Mouse (Mus musculus) ES-Bruce4 (cell line): ENCODE measurements around the gene Mettl9. TPM values are rescaled to one million over a fixed set of nuclear protein-coding genes. Genes with fewer than 3 reads are reported as not detected.
A peak's percentile ranks its signal among the peaks of the same experiment; 100 is the strongest.

Source experiments
- H3K27ac ChIP-seq: 2 replicates; pipeline ENCODE4 v1.5.1; 2012; ENCODE audit warnings: low read length, inconsistent platforms; ENCODE audit not compliant: insufficient read depth
- H3K27me3 ChIP-seq: 2 replicates; pipeline ENCODE4 v1.6.1; 2012; ENCODE audit warnings: mild to moderate bottlenecking, low read length, inconsistent platforms; ENCODE audit not compliant: control insufficient read depth, poor library complexity, insufficient read depth, severe bottlenecking
- H3K36me3 ChIP-seq: 2 replicates; pipeline ENCODE4 v1.6.1; 2012; ENCODE audit warnings: inconsistent platforms, mild to moderate bottlenecking, low read length, moderate library complexity; ENCODE audit not compliant: control insufficient read depth, poor library complexity, insufficient read depth, severe bottlenecking
- H3K4me1 ChIP-seq: one replicate; pipeline ENCODE4 v1.8.1; 2011; ENCODE audit warnings: low read length; ENCODE audit not compliant: control insufficient read depth, insufficient read depth
- H3K4me3 ChIP-seq: 2 replicates; pipeline ENCODE4 v1.5.1; 2011; ENCODE audit warnings: low read depth, mild to moderate bottlenecking, low read length
- H3K9ac ChIP-seq: 2 replicates; pipeline ENCODE4 v1.6.1; 2012; ENCODE audit warnings: low read depth, mild to moderate bottlenecking, inconsistent platforms; ENCODE audit not compliant: poor library complexity, severe bottlenecking
- H3K9me3 ChIP-seq: replicated peaks from 2 replicates; pipeline ENCODE4 v1.6.1; 2012; ENCODE audit warnings: mild to moderate bottlenecking, low read length, inconsistent platforms; ENCODE audit not compliant: control insufficient read depth, poor library complexity, insufficient read depth, severe bottlenecking
- CTCF ChIP-seq: IDR thresholded peaks from one replicate; pipeline ENCODE4 v1.8.1; 2011; ENCODE audit warnings: low read depth, low read length
- EP300 ChIP-seq: IDR thresholded peaks from 2 replicates; pipeline ENCODE4 v1.6.1; 2011; ENCODE audit warnings: low read depth, low read length; ENCODE audit not compliant: insufficient read depth
- POLR2A ChIP-seq: IDR thresholded peaks from one replicate; pipeline ENCODE4 v1.8.1; 2011; ENCODE audit warnings: low read length; ENCODE audit not compliant: insufficient read depth
- polyA plus RNA-seq: library from polyadenylated mRNA; stranded (reverse); fragments of >200 nt; gene quantifications from 2 replicates; pipeline ENCODE4 v1.2.4, GENCODE M21; 2011; ENCODE audit warnings: low read depth; ENCODE audit not compliant: missing spikeins, insufficient read depth, insufficient read length

Mettl9 gene
- polyA plus RNA-seq, 1 experiment = 85.7 TPM

DNA sequence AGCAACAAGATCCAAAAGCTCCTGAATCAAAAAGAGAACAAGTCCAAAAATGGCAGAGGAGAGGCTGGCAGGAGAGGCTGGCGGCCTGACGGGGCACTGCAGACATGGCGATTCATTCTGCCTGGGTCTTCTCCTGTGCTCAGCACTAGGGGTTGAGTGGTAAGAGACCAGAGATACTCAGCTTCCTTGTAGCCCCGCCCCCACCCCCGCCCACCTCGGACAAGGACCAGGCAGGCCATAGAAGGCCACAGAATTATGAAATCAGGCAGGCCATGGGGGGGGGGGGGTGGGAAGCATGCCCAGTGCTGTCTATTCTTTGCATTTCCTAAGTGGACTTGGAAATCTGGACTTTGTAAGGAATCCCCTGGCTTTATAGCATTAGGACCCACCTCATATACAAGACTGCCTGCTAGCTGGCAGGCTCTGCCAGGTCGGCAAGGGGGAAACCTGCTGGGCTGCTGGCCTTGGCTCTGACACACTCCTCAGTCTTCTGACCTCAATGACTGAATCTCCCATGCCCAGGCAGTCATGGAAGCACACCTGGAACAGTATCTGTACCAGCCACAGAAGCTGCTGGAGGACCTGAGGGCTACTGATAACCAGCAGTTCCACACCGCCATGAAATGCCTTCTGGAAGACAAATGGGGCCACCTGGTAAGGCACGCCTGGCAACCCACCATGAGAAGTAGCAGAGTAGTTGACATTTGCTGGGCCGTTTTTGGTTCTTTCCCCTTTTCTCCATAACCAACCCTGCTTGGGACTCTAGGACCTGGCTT lies 64.6 kb downstream of the Mettl9 start:
- no peaks in the 10 kb centered on the region for H3K9me3 ChIP-seq
- no peak overlapping the region for H3K4me3 ChIP-seq
- no peaks in the 10 kb centered on the region for H3K27me3 ChIP-seq
- no peak overlapping the region for H3K9ac ChIP-seq
- no peaks in the 10 kb centered on the region for H3K36me3 ChIP-seq
- H3K27ac ChIP-seq = no peak overlapping the region
- no peak for TF ChIP-seq EP300
- TF ChIP-seq POLR2A = no peak
- no peak for TF ChIP-seq CTCF
- H3K4me1 ChIP-seq = no peaks in the 10 kb centered on the region

DNA sequence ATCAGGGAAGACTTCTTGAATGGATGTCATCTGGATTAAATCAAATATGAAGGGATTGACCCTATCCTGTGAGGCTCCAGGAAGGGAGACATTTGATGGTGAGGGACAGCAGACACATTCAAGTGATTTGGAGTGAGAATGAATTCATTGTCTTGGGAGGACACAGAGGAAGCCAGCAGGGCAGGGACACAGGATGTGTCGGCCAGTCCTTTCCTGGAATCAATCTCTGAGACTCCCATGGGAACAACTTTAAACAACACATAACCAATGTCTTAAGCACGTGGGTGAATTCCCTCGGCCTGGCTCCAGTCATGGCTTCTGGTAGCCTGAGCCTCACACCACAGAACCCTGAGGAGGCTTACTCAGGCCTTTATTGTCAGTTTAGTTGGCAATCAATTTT lies 73.6 kb downstream of the Mettl9 start:
- Histone ChIP-seq H3K9ac (no peak overlapping the region), H3K36me3 (no peaks in the 10 kb centered on the region), H3K27ac (no peak overlapping the region), H3K9me3 (no peaks in the 10 kb centered on the region), H3K4me1 (no peaks in the 10 kb centered on the region), H3K4me3 (no peak overlapping the region), H3K27me3 (no peaks in the 10 kb centered on the region)
- TF ChIP-seq POLR2A (no peak), CTCF (no peak), EP300 (no peak)

DNA sequence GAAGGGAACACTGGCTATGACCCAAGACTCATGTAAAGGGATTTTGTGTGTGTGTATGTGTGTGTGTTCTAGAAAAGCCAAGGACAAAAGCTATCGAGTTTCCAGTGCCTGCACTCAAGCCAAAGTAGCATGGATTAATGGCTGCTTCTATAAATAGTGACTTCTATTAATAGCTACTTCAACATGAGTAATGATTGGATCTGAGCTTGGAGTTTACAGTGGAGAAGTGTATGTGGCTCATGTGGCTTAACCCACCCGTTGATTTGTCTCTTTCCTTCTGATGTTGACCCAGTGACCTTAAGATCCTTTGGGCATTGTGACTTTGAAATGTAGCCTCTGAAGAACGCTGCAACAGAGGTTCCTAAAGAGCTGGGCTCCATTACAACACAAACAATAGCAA lies 77.1 kb downstream of the Mettl9 start:
- no peak overlapping the region for H3K9ac ChIP-seq
- H3K4me1 ChIP-seq = no peaks in the 10 kb centered on the region
- TF ChIP-seq POLR2A = no peak
- no peak for TF ChIP-seq EP300
- TF ChIP-seq CTCF = no peak
- no peaks in the 10 kb centered on the region for H3K9me3 ChIP-seq
- no peak overlapping the region for H3K4me3 ChIP-seq
- H3K27ac ChIP-seq = no peak overlapping the region
- H3K36me3 ChIP-seq = no peaks in the 10 kb centered on the region
- no peaks in the 10 kb centered on the region for H3K27me3 ChIP-seq

DNA sequence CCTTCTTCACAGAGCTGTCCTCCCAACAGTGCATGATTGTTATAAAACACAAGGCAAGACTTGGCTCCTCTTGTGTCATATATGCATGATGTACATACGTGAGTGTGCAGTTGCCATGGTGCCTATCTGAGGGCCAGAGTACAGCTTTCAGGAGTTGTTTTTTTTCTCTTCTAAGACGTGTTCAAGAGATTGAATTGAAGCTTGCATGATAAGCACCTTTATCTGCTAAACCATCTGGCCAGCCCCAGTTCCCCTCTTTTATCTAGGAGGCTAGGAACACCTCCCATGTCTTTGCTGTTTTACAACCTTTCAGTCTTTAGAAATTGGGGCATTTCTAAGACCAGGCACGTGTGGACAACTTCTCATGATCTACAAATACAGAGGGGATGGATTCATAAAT lies 77.5 kb downstream of the Mettl9 start:
- no peak overlapping the region for H3K4me3 ChIP-seq
- H3K27me3 ChIP-seq = no peaks in the 10 kb centered on the region
- TF ChIP-seq POLR2A = no peak
- TF ChIP-seq EP300 = no peak
- no peak for TF ChIP-seq CTCF
- H3K4me1 ChIP-seq = no peaks in the 10 kb centered on the region
- H3K27ac ChIP-seq = no peak overlapping the region
- no peak overlapping the region for H3K9ac ChIP-seq
- H3K36me3 ChIP-seq = no peaks in the 10 kb centered on the region
- no peaks in the 10 kb centered on the region for H3K9me3 ChIP-seq

DNA sequence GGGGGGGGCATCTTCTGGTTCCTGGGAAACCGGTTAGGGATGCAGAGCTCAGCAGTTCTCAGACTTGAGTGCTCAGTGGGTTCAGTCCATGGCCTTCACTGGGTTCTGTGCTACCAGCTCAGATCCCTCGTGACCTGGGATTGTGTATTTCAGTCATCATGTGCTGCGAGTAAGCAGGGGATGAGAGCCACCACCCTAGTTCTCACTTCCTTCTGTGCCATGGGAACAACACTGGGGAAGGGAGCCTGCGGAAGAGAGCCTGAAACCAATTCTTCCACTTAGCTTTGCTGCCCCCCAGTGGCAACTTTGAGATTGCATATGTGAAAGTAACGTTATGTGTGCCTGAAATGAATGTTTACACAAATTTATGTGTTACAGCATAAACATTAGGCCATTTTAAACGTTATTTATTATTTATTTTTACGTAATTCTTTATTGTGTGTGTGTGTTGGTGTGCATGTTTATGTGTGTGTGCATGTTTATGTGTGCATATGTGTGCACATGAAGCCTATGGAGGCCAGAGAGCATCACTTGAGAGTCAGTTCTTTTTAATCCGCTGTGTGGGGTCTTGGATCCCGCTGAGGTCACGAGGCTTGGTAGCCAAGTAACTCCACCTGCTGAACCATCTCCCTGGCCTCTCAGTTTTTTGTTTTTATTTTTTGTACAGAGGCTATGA lies 86.0 kb downstream of the Mettl9 start:
- Histone ChIP-seq H3K4me3 (no peak overlapping the region), H3K36me3 (no peaks in the 10 kb centered on the region), H3K27ac (no peak overlapping the region), H3K9me3 (no peaks in the 10 kb centered on the region), H3K27me3 (no peaks in the 10 kb centered on the region), H3K4me1 (no peaks in the 10 kb centered on the region), H3K9ac (no peak overlapping the region)
- TF ChIP-seq EP300 = no peak
- peak; percentile 59 for TF ChIP-seq CTCF
- TF ChIP-seq POLR2A = no peak

Other genes starting within 250 kb of the Mettl9 start
- gene Gm5737, start 222.1 kb upstream of the Mettl9 start, polyA plus RNA-seq = not detected in 2 replicates
- 9.3 and 11.3 TPM in 2 replicates for gene Eef2k, start 191.6 kb upstream of the Mettl9 start, polyA plus RNA-seq
- 35.6 and 36.0 TPM in 2 replicates for gene Polr3e, start 116.7 kb upstream of the Mettl9 start, polyA plus RNA-seq
- 23.2 and 24.6 TPM in 2 replicates for gene Cdr2, start 52.1 kb upstream of the Mettl9 start, polyA plus RNA-seq
- 2.3 TPM in 1 of 2 replicates, not detected in the other for gene Mfsd13b, start 51.9 kb upstream of the Mettl9 start, polyA plus RNA-seq
- gene Igsf6, start 40.1 kb downstream of the Mettl9 start, polyA plus RNA-seq = not detected in 2 replicates
- not detected in 2 replicates for gene Otoa, start 47.2 kb downstream of the Mettl9 start, polyA plus RNA-seq